Mouse (Mus musculus) heart, embryonic 14.5 days (tissue): ENCODE measurements around the gene Ccdc60. TPM values are rescaled to one million over a fixed set of nuclear protein-coding genes. Genes with fewer than 3 reads are reported as not detected.
"Not testable (repeated sequence)": the region's sequence is repeated elsewhere in the genome, so short reads cannot be mapped to it uniquely, and the experiment has no call there.

ENCODE experiments used
- ATAC-seq: fragments of 200-750 bp; cut with Nextera tagmentation; 2 replicates; pipeline ENCODE4 v1.8.0; 2017; ENCODE audit warnings: low read depth, moderate TSS enrichment; ENCODE audit not compliant: insufficient number of reproducible peaks, insufficient read depth, low FRiP score
- H3K27ac ChIP-seq, 2 experiments: fragments of 200-500 bp in 1 of 2; fragments of 300-500 bp in 1 of 2; sonication (generic) in 1 of 2; replicated peaks in 1 of 2; 2 replicates each; pipeline ENCODE4 v1.5.1; 2012 to 2014; ENCODE audit warnings: low read depth in 2 of 2, low read length in 2 of 2, control low read depth in 1 of 2, mild to moderate bottlenecking in 1 of 2, mixed read lengths in 1 of 2; ENCODE audit not compliant: control insufficient read depth in 1 of 2, insufficient read depth in 1 of 2
- H3K27me3 ChIP-seq: fragments of 300-500 bp; sonication (generic); 2 replicates; pipeline ENCODE4 v1.6.1; 2014; ENCODE audit warnings: mild to moderate bottlenecking, low read length, control low read depth; ENCODE audit not compliant: control insufficient read depth, insufficient read depth
- H3K36me3 ChIP-seq: fragments of 300-500 bp; sonication (generic); 2 replicates; pipeline ENCODE4 v1.6.1; 2014; ENCODE audit warnings: mild to moderate bottlenecking, control low read depth, low read length, mixed read lengths; ENCODE audit not compliant: control insufficient read depth, insufficient read depth
- H3K4me1 ChIP-seq, 2 experiments: fragments of 200-500 bp in 1 of 2; fragments of 300-500 bp in 1 of 2; sonication (generic) in 1 of 2; 2 replicates each; pipeline ENCODE4 v1.6.1; 2012 to 2014; ENCODE audit warnings: low read length in 2 of 2, control low read depth in 1 of 2, mixed read lengths in 1 of 2; ENCODE audit not compliant: control insufficient read depth in 2 of 2, insufficient read depth in 2 of 2
- H3K4me2 ChIP-seq: fragments of 300-500 bp; sonication (generic); 2 replicates; pipeline ENCODE4 v1.6.1; 2014; ENCODE audit warnings: mild to moderate bottlenecking, low read length
- H3K4me3 ChIP-seq, 2 experiments: fragments of 200-500 bp in 1 of 2; fragments of 300-500 bp in 1 of 2; sonication (generic) in 1 of 2; 2 replicates each; pipeline ENCODE4 v1.5.1; 2012 to 2014; ENCODE audit warnings: low read length in 2 of 2, mild to moderate bottlenecking in 2 of 2, control low read depth in 1 of 2, low read depth in 1 of 2, moderate library complexity in 1 of 2; ENCODE audit not compliant: control insufficient read depth in 1 of 2, insufficient read depth in 1 of 2
- H3K9ac ChIP-seq: fragments of 300-500 bp; sonication (generic); 2 replicates; pipeline ENCODE4 v1.6.1; 2014; ENCODE audit warnings: mild to moderate bottlenecking, low read length
- H3K9me3 ChIP-seq: fragments of 300-500 bp; sonication (generic); 2 replicates; pipeline ENCODE4 v1.6.1; 2016; ENCODE audit warnings: low read length, control low read depth; ENCODE audit not compliant: control insufficient read depth
- WGBS: fragments of 180-500 bp; shearing (Covaris S2); extraction: QIAGEN DNeasy Blood & Tissue Kit; methylation state at CpG from one replicate; pipeline ENCODE4 v1.1.7; 2014; 5-methylcytosine and 5-hydroxymethylcytosine counted together
- polyA plus RNA-seq: library from polyadenylated mRNA; unstranded; fragments of >200 nt; fragmentation: Nextera tagmentation; extraction: Ambion mirVana; gene quantifications from 2 replicates; pipeline ENCODE4 v1.2.1, GENCODE M21; 2014

Gene Ccdc60
- polyA plus RNA-seq, 1 experiment from 2014 or later: 0.66 TPM

DNA sequence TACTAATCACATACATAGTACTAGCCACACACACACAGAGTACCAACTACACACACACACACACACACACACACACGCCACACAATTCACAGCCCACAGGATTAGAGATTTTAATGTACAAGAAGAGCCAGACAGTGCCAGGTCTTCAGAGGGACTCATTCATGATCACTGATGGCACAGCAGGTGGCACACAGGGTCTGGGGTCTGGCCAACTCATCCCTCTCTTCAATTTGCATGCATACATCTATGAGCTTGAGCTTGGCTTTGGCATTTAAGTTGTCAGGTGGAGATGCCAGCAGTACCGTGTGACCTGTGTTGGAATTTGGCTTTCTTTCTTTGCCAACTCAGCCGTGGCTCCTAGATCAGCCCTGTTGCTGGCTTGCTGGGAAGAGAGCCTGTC is 97.2 kb downstream of the Ccdc60 start:
- no peak overlapping the region for H3K9ac ChIP-seq
- H3K9me3 ChIP-seq: no peaks in the 10 kb centered on the region
- WGBS: 75% methylated on average over 3 of the region's 3 CpGs
- H3K4me1 ChIP-seq: no peaks in the 10 kb centered on the region
- no peak overlapping the region for H3K4me2 ChIP-seq
- no peak for ATAC-seq
- no peak overlapping the region for H3K27ac ChIP-seq
- no peak overlapping the region for H3K4me3 ChIP-seq
- peaks cover 6% of the 10 kb centered on the region; the same call in 1 of the 2 replicates for H3K27me3 ChIP-seq
- no peaks in the 10 kb centered on the region for H3K36me3 ChIP-seq

DNA sequence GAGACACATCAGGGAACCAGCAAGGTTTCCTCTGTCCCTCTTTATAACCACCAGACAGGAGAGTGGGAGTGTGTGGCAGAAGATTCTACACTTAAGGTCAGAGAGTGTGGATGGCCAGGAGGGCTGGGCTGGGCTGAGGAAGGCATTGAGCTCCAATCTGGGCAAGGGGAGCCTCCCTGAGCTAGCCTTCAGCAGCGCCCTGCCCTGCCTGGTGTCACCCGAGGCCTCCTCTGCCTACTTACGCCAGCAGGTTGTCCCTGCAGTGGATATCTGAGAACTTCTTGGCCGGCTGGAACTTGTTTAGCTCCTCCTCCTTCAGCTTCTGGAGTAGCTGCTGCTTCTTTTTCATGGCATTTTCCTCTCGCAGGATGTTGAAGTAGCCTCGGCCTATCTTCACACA is 99.0 kb downstream of the Ccdc60 start:
- no peak for ATAC-seq
- Histone ChIP-seq H3K4me2 (no peak overlapping the region), H3K36me3 (no peaks in the 10 kb centered on the region), H3K27ac (no peak overlapping the region), H3K4me1 (no peaks in the 10 kb centered on the region), H3K27me3 (peaks cover 6% of the 10 kb centered on the region; the same call in 1 of the 2 replicates), H3K9me3 (no peaks in the 10 kb centered on the region), H3K9ac (no peak overlapping the region), H3K4me3 (no peak overlapping the region)
- WGBS: 35% methylated on average over 6 of the region's 6 CpGs

DNA sequence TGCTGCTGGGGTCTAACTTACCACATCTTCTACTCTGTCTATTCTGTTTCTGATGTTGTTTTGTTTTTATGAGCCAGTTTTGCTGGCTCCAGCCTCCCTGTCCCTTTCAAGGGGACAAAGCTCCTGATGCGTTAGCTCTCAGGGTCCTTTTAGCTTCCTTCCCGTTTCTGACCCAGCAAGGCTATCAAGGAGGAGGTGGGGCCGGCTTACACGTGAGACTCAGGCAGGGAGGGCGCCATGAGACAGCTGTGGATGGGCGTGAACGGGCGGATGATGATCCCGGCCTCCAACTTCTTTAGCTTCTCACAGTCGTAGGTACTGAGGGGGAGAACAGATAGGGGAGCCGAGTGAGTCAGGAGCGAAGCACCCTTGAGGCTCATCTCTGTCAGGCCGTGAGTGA is 108.2 kb downstream of the Ccdc60 start:
- Histone ChIP-seq H3K36me3 (no peaks in the 10 kb centered on the region), H3K4me1 (peaks cover 10 to 13% of the 10 kb centered on the region in 2 experiments; a peak in 3 of 4 replicates), H3K27ac (no peak overlapping the region), H3K4me2 (peak overlapping the region; percentile 24), H3K9me3 (no peaks in the 10 kb centered on the region), H3K9ac (no peak overlapping the region), H3K27me3 (no peaks in the 10 kb centered on the region), H3K4me3 (no peak overlapping the region)
- no peak for ATAC-seq
- 11% methylated on average over 13 of the region's 13 CpGs for WGBS

DNA sequence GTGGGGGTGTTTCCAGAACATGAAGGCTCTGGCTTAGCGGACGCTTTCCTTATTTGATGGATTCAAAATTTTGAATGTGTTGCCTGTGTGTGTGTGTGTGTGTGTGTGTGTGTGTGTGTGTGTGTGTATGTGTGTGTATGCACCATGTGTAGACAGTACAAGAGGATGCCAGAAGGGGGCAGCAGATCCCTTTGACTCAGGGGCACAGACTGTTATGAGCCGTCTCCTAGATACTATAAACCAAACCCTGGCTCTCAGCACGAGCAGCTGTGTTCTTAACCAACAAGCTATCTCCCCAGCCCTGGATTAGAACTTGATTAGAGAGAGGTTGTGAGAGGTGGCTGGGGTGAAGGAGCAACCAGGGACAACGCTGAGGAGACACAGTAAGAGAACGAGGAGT is 117.1 kb downstream of the Ccdc60 start:
- no peak overlapping the region for H3K4me3 ChIP-seq
- H3K9ac ChIP-seq: no peak overlapping the region

DNA sequence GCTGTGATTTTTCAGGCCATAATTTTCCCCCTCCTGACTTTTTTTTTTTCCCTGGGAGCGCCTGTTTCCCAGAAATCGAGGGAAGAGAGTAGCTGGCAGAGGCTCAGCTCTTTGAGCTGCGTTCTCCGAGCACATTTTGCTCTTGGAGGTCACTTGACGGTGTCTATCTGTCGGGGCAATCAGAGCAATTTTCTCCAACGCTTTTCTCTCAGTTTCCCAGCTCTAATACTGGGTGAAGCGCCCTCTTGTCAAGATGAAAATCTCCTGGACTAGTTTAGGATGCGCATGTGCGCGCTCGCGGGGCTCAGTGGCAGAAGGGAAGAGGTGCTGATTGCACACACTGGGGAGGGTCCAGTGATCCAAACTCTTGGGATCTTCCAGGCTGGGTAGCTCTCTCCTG is 121.8 kb downstream of the Ccdc60 start:
- no peak for ATAC-seq
- no peak overlapping the region for H3K4me3 ChIP-seq
- no peak overlapping the region for H3K27ac ChIP-seq
- no peak overlapping the region for H3K9ac ChIP-seq
- WGBS: 66% methylated on average over 13 of the region's 13 CpGs
- H3K9me3 ChIP-seq: no peaks in the 10 kb centered on the region
- H3K4me2 ChIP-seq: no peak overlapping the region
- H3K36me3 ChIP-seq: no peaks in the 10 kb centered on the region
- H3K4me1 ChIP-seq: no peaks in the 10 kb centered on the region
- H3K27me3 ChIP-seq: no peaks in the 10 kb centered on the region

More for the DNA sequence above, 117.1 kb downstream of the Ccdc60 start:
- Histone ChIP-seq H3K36me3 (no peaks in the 10 kb centered on the region), H3K9me3 (no peaks in the 10 kb centered on the region), H3K27me3 (no peaks in the 10 kb centered on the region), H3K4me1 (no peaks in the 10 kb centered on the region), H3K27ac (no peak overlapping the region), H3K4me2 (no peak overlapping the region)
- ATAC-seq: no peak
- 86% methylated on average over 6 of the region's 6 CpGs for WGBS

DNA sequence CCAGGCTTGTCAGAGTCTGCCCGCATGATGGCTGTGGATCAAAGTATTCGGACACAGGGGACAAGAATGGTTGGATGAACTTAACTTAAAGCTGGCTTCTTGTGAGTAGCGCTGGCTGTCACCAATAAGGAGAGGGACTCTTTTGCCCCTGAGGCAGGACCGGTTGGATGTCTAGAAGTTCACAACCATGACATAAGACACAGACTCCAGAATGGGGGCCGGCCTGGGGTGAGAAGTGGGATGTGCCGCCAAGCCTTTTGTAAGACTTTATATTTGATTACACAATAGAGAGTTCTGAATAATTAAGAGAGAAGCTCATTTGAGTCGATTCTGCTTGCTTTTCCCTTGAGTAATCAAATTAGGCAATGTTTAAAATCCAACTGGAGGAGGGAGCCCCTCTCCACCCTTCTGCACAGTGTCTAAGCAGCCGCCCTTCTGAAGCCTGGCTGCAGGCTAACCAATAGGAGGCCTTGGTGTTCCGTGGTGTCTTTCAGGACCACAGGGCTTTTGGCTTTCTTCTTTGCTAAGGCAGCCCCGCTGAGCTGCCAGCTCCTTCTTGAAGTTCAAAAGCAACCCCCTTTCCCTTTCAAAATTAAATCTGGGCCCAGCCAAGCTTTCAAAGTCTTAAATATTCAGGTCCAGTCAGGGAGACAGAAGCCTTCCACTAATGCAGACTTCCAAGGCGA is 123.4 kb downstream of the Ccdc60 start:
- no peak for ATAC-seq
- 63% methylated on average over 11 of the region's 11 CpGs for WGBS
- no peaks in the 10 kb centered on the region for H3K36me3 ChIP-seq
- no peaks in the 10 kb centered on the region for H3K27me3 ChIP-seq
- no peak overlapping the region for H3K27ac ChIP-seq
- H3K4me3 ChIP-seq: no peak overlapping the region
- no peaks in the 10 kb centered on the region for H3K9me3 ChIP-seq
- no peak overlapping the region for H3K9ac ChIP-seq
- H3K4me2 ChIP-seq: no peak overlapping the region
- H3K4me1 ChIP-seq: no peaks in the 10 kb centered on the region

DNA sequence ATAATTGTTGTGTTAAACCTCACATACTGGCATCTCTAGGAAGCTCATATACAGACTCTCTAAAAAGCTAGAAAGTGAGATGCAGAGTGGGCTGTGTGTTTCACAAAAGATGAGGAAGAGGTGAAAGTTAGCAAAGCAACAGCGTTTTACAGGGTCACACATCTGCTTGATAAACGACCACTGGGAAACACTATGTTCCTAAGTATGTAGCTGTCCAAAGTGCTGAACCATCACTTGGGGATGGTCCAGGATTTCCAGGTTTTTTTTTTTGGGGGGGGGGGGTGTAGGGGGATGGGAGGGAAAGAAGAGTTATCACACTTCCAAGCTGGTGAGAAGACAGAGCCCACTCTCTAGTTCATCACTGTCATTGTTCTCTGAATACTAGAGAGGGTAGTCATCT is 134.0 kb downstream of the Ccdc60 start:
- Histone ChIP-seq H3K36me3 (no peaks in the 10 kb centered on the region), H3K4me3 (no peak overlapping the region), H3K9ac (no peak overlapping the region), H3K9me3 (no peaks in the 10 kb centered on the region), H3K27me3 (no peaks in the 10 kb centered on the region), H3K27ac (no peak overlapping the region), H3K4me2 (no peak overlapping the region), H3K4me1 (no peaks in the 10 kb centered on the region)
- 16% methylated on average over 2 of the region's 2 CpGs for WGBS
- no peak for ATAC-seq

DNA sequence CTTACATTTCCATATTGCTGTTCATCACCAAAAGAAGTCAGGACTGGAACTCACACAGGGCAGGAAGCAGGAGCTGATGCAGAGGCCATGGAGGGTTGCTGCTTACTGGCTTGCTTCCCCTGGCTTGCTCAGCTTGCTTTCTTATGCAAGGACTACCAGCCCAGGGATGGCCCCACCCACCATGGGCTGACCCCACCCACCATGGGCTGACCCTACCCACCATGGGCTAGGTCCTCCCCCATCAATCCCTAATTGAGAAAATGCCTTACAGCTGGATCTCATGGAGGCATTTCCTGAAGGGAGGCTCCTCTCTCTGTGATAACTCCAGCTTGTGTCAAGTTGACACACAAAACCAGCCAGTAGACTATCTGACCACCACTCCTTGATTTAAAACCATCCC is 142.3 kb downstream of the Ccdc60 start:
- not testable (repeated sequence) for H3K4me1 ChIP-seq, ATAC-seq, H3K27ac ChIP-seq

More for the DNA sequence above, 142.3 kb downstream of the Ccdc60 start:
- not testable (repeated sequence) for H3K9me3 ChIP-seq, H3K4me3 ChIP-seq, H3K36me3 ChIP-seq, H3K9ac ChIP-seq, H3K4me2 ChIP-seq
- peaks cover 29% of the 10 kb centered on the region for H3K27me3 ChIP-seq
